Mouse (Mus musculus): Measurements from ENCODE around the gene Fa2h.

GRCm38 (mm10) chr8:111367350-111367749, 26.3 kb downstream of the Fa2h start:
- TF ChIP-seq CTCF (IDR thresholded peaks at IDR 0.05; ENCODE audit: borderline replicate concordance, control insufficient read depth, extremely low read depth, insufficient read depth, low read length, poor library complexity) (no peak), POLR2A (IDR thresholded peaks at IDR 0.05; ENCODE audit: control insufficient read depth, extremely low read depth, insufficient read depth, low read length, poor library complexity) (no peak)
